Mouse (Mus musculus) midbrain, embryonic 11.5 days (tissue): ENCODE data around the gene Ndufa8. TPM values are rescaled to one million over a fixed set of nuclear protein-coding genes. Genes with fewer than 3 reads are reported as not detected.
A peak's percentile ranks its signal among the peaks of the same experiment; 100 is the strongest.

Experiments
- ATAC-seq: fragments of 200-750 bp; cut with Nextera tagmentation; 2 replicates; pipeline ENCODE4 v1.8.0; 2017; ENCODE audit warnings: moderate TSS enrichment, moderate library complexity; ENCODE audit not compliant: low FRiP score
- DNase-seq: peaks from one replicate; pipeline ENCODE4 v3.0.0; 2015; ENCODE audit warnings: low spot score; ENCODE audit errors: missing footprints
- H3K27ac ChIP-seq: fragments of 300-500 bp; sonication (generic); 2 replicates; pipeline ENCODE4 v1.5.1; 2014; ENCODE audit warnings: low read depth, low read length
- H3K27me3 ChIP-seq: fragments of 300-500 bp; sonication (generic); 2 replicates; pipeline ENCODE4 v1.6.1; 2014; ENCODE audit warnings: mild to moderate bottlenecking, low read length, moderate library complexity, mixed read lengths; ENCODE audit not compliant: control insufficient read depth, insufficient read depth
- H3K36me3 ChIP-seq: fragments of 300-500 bp; sonication (generic); 2 replicates; pipeline ENCODE4 v1.6.1; 2014; ENCODE audit warnings: mild to moderate bottlenecking, low read length, moderate library complexity, mixed read lengths; ENCODE audit not compliant: control insufficient read depth, insufficient read depth
- H3K4me1 ChIP-seq: fragments of 300-500 bp; sonication (generic); 2 replicates; pipeline ENCODE4 v1.6.1; 2014; ENCODE audit warnings: low read length; ENCODE audit not compliant: control insufficient read depth, insufficient read depth
- H3K4me2 ChIP-seq: fragments of 300-500 bp; sonication (generic); 2 replicates; pipeline ENCODE4 v1.6.1; 2014; ENCODE audit warnings: mild to moderate bottlenecking, moderate library complexity
- H3K4me3 ChIP-seq: fragments of 300-500 bp; sonication (generic); 2 replicates; pipeline ENCODE4 v1.5.1; 2014; ENCODE audit warnings: low read depth, low read length
- H3K9ac ChIP-seq: fragments of 300-500 bp; sonication (generic); 2 replicates; pipeline ENCODE4 v1.6.1; 2014; ENCODE audit warnings: low read length
- H3K9me3 ChIP-seq: fragments of 300-500 bp; sonication (generic); 2 replicates; pipeline ENCODE4 v1.6.1; 2016; ENCODE audit warnings: low read length; ENCODE audit not compliant: control insufficient read depth
- WGBS: fragments of 180-500 bp; shearing (Covaris S2); extraction: QIAGEN DNeasy Blood & Tissue Kit; methylation state at CpG from one replicate; pipeline ENCODE4 v1.1.7; 2014; 5-methylcytosine and 5-hydroxymethylcytosine counted together
- polyA plus RNA-seq: library from polyadenylated mRNA; unstranded; fragments of >200 nt; fragmentation: Nextera tagmentation; extraction: Ambion mirVana; gene quantifications from 2 replicates; pipeline ENCODE4 v1.2.1, GENCODE M21; 2014

Gene Ndufa8
- polyA plus RNA-seq, 1 experiment from 2014 or later, result 186 TPM

- no peak overlapping the region for H3K9ac ChIP-seq
- no peak overlapping the region for H3K4me3 ChIP-seq
- no peak overlapping the region for H3K27ac ChIP-seq
- no peaks in the 10 kb centered on the region for H3K9me3 ChIP-seq
- H3K36me3 ChIP-seq, result no peaks in the 10 kb centered on the region
- DNase-seq (no peak), ATAC-seq (no peak)
- H3K4me1 ChIP-seq, result no peaks in the 10 kb centered on the region
- H3K27me3 ChIP-seq, result peaks cover 15% of the 10 kb centered on the region
- H3K4me2 ChIP-seq, result no peak overlapping the region
- WGBS, result 80% methylated on average over 1 of the region's 1 CpGs
Measured at GRCm38 (mm10) chr2:36085041-36085440, 35.8 kb upstream of the Ndufa8 start.

GRCm38 (mm10) chr2:36082802-36083580 is 33.8 kb upstream of the Ndufa8 start:
- H3K9me3 ChIP-seq, result no peaks in the 10 kb centered on the region
- H3K9ac ChIP-seq, result no peak overlapping the region
- H3K4me1 ChIP-seq, result no peaks in the 10 kb centered on the region
- no peak overlapping the region for H3K4me2 ChIP-seq
- ATAC-seq (no peak), DNase-seq (no peak)
- 85% methylated on average over 9 of the region's 9 CpGs for WGBS
- no peaks in the 10 kb centered on the region for H3K36me3 ChIP-seq
- no peak overlapping the region for H3K27ac ChIP-seq
- H3K27me3 ChIP-seq, result no peaks in the 10 kb centered on the region; the same call in 1 of the 2 replicates
- H3K4me3 ChIP-seq, result no peak overlapping the region

DNA sequence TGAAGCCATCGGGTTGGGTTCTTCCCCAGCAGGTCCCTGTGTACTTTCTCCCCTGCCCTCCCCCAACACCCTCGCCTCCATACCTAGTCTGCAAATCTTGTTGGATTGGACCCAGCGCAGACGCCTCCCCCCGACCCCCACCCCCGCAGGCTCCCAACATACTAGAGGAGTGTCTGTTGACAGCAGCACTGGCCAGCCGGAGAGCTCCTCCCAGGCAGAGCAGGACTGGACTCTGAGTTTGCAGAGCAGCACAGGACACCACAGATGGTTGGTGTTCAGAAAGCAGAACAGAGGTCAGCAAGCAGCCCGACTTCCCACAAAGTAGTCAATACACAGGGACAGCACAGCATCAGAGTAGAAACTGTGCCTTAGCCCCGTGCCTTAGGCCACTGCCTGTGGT is 32.2 kb upstream of the Ndufa8 start:
- ATAC-seq, result no peak

DNA sequence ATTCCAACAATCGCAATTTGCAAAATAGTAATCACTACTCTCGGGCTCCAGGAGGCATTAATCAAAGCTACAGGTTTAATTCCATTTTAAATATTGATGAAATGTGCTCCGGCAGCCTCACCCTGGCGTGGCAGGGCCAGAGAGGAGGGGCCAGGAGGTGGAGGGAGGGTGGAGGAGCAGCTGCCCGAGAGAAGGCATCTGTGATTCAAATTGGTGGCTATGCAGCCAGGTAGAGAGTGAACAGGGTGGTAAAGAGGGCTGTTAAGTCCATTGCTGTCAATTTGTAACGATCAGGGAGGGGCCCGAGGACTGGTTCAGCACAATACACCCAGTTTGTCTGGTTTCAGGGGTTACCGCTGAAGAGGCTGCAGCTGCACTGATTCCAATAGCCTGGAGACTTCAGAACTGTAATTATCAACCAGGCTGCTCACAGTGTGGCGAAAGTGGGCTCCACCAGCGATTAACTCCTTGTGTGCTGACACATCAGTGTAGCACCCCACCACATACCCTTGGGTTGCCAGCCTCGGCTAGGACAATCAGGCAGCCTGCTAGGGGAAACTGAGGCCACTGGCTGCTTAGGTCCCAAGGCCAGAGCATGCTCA is 28.1 kb upstream of the Ndufa8 start:
- H3K9ac ChIP-seq, result no peak overlapping the region
- WGBS, result 25% methylated on average over 11 of the region's 11 CpGs
- no peak overlapping the region for H3K27ac ChIP-seq
- no peak overlapping the region for H3K4me3 ChIP-seq
- H3K4me2 ChIP-seq, result peak overlapping the region; percentile 15; the same call in 1 of the 2 replicates
- H3K27me3 ChIP-seq, result no peaks in the 10 kb centered on the region
- no peaks in the 10 kb centered on the region for H3K9me3 ChIP-seq
- DNase-seq, result no peak
- ATAC-seq, result peak; percentile 57; the same call in 1 of the 2 replicates
- H3K36me3 ChIP-seq, result no peaks in the 10 kb centered on the region
- H3K4me1 ChIP-seq, result no peaks in the 10 kb centered on the region

More for the DNA sequence above, 32.2 kb upstream of the Ndufa8 start:
- Histone ChIP-seq H3K4me3 (no peak overlapping the region), H3K36me3 (no peaks in the 10 kb centered on the region), H3K9ac (no peak overlapping the region), H3K27me3 (no peaks in the 10 kb centered on the region), H3K27ac (no peak overlapping the region), H3K9me3 (no peaks in the 10 kb centered on the region), H3K4me2 (no peak overlapping the region), H3K4me1 (no peaks in the 10 kb centered on the region)
- WGBS, result 43% methylated on average over 9 of the region's 9 CpGs
- no peak for DNase-seq

- 89% methylated on average over 5 of the region's 5 CpGs for WGBS
- ATAC-seq, result no peak
- H3K27me3 ChIP-seq, result no peaks in the 10 kb centered on the region
- H3K9ac ChIP-seq, result no peak overlapping the region
- DNase-seq, result no peak
- no peak overlapping the region for H3K27ac ChIP-seq
- H3K4me1 ChIP-seq, result no peaks in the 10 kb centered on the region
- H3K9me3 ChIP-seq, result no peaks in the 10 kb centered on the region
- no peak overlapping the region for H3K4me2 ChIP-seq
- no peaks in the 10 kb centered on the region for H3K36me3 ChIP-seq
- no peak overlapping the region for H3K4me3 ChIP-seq
Measured at GRCm38 (mm10) chr2:36075210-36075609, 26.0 kb upstream of the Ndufa8 start.

DNA sequence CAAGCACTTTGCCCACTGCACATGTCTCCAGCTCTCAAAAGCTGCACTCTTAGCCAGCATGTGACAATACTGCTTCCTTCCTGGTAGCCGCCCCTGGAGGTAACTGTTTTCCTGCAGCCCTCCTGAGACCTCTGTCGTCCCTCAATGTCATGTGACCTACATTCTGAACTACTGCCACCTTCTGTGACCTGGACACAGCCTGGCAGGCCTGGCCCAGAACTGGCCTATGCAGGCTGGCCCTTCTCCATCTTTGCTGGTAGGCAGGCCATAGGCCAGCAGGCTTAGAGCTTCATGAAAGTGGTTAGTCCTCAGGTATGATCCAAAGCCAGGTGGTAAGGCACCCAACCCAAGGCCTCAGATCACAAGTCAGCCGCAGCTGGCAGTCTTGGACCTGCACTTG is 24.6 kb upstream of the Ndufa8 start:
- ATAC-seq, result no peak
- no peaks in the 10 kb centered on the region for H3K27me3 ChIP-seq
- no peaks in the 10 kb centered on the region for H3K4me1 ChIP-seq
- H3K36me3 ChIP-seq, result no peaks in the 10 kb centered on the region
- H3K27ac ChIP-seq, result no peak overlapping the region
- no peak overlapping the region for H3K4me3 ChIP-seq
- no peak overlapping the region for H3K4me2 ChIP-seq
- no peaks in the 10 kb centered on the region for H3K9me3 ChIP-seq
- DNase-seq, result no peak
- WGBS, result 63% methylated on average over 3 of the region's 3 CpGs
- no peak overlapping the region for H3K9ac ChIP-seq

DNA sequence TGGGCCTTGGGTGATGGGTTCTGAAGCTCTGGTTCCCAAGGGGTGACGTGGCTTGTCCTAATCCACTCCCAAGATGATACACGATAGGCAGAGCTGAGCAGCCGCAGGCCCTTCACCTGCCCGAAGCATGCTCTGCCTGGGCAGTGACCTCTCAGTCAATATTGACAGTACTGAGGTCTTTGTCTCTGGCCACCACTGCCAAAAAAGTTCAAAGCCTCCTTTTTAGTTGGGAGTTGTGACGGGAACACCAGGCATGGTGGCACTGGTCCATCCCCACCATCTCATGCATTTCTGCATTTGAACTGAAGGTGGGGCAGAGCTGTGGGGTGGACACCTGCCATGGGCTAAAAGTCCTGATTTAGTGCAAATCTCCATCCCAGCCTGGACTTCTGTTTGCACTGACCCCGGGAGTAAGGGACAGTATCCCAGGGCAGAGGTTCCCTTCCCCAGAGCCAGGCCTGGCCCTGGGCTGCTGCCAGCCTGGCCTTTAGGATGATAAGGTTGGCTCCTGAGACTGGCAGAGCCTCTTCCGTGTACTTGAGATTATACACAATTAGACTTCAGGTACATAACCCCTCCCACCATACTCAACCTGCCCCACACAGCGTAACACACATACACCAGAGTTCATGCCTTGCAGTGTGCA is 22.6 kb upstream of the Ndufa8 start:
- ATAC-seq (no peak), DNase-seq (no peak)
- Histone ChIP-seq H3K4me1 (no peaks in the 10 kb centered on the region), H3K4me3 (no peak overlapping the region), H3K36me3 (no peaks in the 10 kb centered on the region), H3K27ac (no peak overlapping the region), H3K9me3 (no peaks in the 10 kb centered on the region), H3K4me2 (no peak overlapping the region), H3K27me3 (no peaks in the 10 kb centered on the region), H3K9ac (no peak overlapping the region)
- 75% methylated on average over 8 of the region's 8 CpGs for WGBS

DNA sequence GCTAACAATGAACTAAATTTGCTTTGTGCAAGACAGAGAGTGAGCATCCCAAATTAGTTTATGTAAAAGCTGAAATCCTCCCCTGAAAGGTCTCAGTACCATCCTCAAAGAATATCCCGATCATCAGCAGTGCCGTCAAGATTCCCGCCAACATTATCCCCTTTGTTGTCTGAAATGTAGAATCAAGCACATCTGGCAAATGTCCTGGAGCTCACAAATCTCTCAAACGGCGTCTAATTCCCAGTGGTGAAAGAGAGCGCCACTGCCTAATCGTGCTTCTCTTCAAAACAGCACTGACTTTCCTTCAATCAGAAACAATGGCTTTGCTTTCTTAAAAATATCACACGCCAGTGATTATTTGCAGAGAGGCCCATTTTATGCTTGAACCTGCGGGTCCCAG is 17.9 kb upstream of the Ndufa8 start:
- WGBS, result 62% methylated on average over 9 of the region's 9 CpGs

GRCm38 (mm10) chr2:36061409-36061808 is 12.2 kb upstream of the Ndufa8 start:
- no peak overlapping the region for H3K4me3 ChIP-seq
- no peak for DNase-seq
- no peak for ATAC-seq
- H3K4me1 ChIP-seq, result no peaks in the 10 kb centered on the region
- no peak overlapping the region for H3K27ac ChIP-seq
- H3K4me2 ChIP-seq, result no peak overlapping the region
- no peaks in the 10 kb centered on the region for H3K9me3 ChIP-seq
- 64% methylated on average over 5 of the region's 5 CpGs for WGBS
- H3K27me3 ChIP-seq, result no peaks in the 10 kb centered on the region
- H3K9ac ChIP-seq, result no peak overlapping the region
- H3K36me3 ChIP-seq, result no peaks in the 10 kb centered on the region

More for the DNA sequence above, 17.9 kb upstream of the Ndufa8 start:
- DNase-seq (no peak), ATAC-seq (no peak)
- Histone ChIP-seq H3K4me3 (no peak overlapping the region), H3K27me3 (no peaks in the 10 kb centered on the region), H3K27ac (no peak overlapping the region), H3K36me3 (no peaks in the 10 kb centered on the region), H3K9me3 (no peaks in the 10 kb centered on the region), H3K4me2 (no peak overlapping the region), H3K4me1 (no peaks in the 10 kb centered on the region), H3K9ac (no peak overlapping the region)
